Mouse (Mus musculus) liver, postnatal 0 days (tissue): ENCODE results near the gene Ptrhd1.

Experiments used
- CTCF ChIP-seq: sonication (generic); IDR thresholded peaks from 2 replicates; pipeline ENCODE4 v1.5.1; 2016; ENCODE audit warnings: antibody characterized with exemption, low read depth
- EP300 ChIP-seq: IDR thresholded peaks from 2 replicates; pipeline ENCODE4 v1.6.1; 2016; ENCODE audit warnings: antibody characterized with exemption, low read depth, mild to moderate bottlenecking

DNA sequence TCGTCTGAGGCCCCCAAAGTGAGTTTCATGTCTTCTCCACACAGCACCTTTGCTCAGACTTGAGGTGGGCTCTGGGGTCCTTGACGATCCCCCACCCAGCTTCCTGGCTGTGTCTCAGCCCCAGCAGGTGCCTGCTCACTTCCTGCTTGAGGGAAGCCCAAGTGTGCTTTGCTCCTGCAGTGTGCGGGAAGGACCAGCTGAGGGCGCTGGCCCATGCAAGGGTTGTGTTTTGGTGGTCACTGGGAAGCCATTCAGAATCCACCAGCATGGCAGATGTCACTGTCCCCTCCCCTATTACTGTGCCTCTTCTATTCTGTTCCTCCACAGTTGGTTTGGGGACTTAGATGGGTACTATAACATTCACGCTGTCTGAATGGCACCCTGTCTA is 44.8 kb upstream of the Ptrhd1 start:
- TF ChIP-seq CTCF (peak; percentile 59), EP300 (no peak)
